ENCODE assay signal across 30 mouse cellular contexts in the genomic region with DNA sequence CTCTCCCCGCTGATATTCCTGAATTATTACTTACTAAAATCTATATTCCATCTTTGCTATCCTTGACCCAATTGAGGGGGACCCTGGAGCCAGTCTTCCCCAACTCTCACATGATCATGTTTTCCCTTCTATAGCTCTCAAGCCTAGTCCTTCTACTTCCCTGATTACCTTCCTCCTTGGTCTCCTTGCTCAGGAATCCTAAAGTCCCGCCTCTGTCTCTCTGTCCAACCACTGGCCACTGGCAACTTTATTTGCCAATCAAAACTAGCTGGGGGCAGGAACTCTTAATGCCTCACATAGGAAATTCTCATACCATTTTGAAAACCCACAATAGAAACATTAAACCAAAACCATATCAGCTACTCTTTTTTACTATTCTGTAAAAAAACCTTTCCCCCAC. TPM values are rescaled to one million over a fixed set of nuclear protein-coding genes. Genes with fewer than 3 reads are reported as not detected.
"Had no signal": no experiment of that assay in that cellular context is flagged by ENCODE, and none has a peak within 500 bp of the region (broad histone marks: within the 10 kb centered on the region; RNA-seq: fewer than 3 reads in every experiment).

No protein-coding gene starts in this region.

- H3K36me3 ChIP-seq: embryonic facial prominence, embryonic 10.5 days; embryonic facial prominence, embryonic 12.5 days; embryonic facial prominence, embryonic 13.5 days; embryonic facial prominence, embryonic 15.5 days; forebrain, embryonic 10.5 days; forebrain, embryonic 12.5 days; forebrain, embryonic 15.5 days had no signal

- H3K27me3 ChIP-seq: embryonic facial prominence, embryonic 12.5 days; embryonic facial prominence, embryonic 13.5 days; embryonic facial prominence, embryonic 15.5 days; forebrain, embryonic 12.5 days; forebrain, embryonic 13.5 days; forebrain, embryonic 15.5 days had no signal

- H3K4me2 ChIP-seq: embryonic facial prominence, embryonic 12.5 days; embryonic facial prominence, embryonic 13.5 days; embryonic facial prominence, embryonic 15.5 days; forebrain, embryonic 12.5 days; forebrain, embryonic 13.5 days; forebrain, embryonic 15.5 days had no signal

- H3K9me3 ChIP-seq: embryonic facial prominence, embryonic 10.5 days; embryonic facial prominence, embryonic 12.5 days; embryonic facial prominence, embryonic 13.5 days; embryonic facial prominence, embryonic 15.5 days; forebrain, embryonic 10.5 days; forebrain, embryonic 12.5 days; forebrain, embryonic 13.5 days; forebrain, embryonic 15.5 days had no signal

- H3K4me1 ChIP-seq: embryonic facial prominence, embryonic 12.5 days; embryonic facial prominence, embryonic 15.5 days; forebrain, embryonic 12.5 days; forebrain, embryonic 13.5 days; forebrain, embryonic 15.5 days had no signal

- ATAC-seq: forebrain, embryonic 13.5 days; forebrain, embryonic 14.5 days; forebrain, embryonic 15.5 days; forebrain, embryonic 16.5 days; forebrain, postnatal 0 days had no signal

- DNase-seq: cerebellum, adult 2 months; cerebellum, adult 8-10 months; cerebellum, adult 9-10 months; cerebellum, adult 9-11 months; cerebellum, postnatal 10 days; cerebellum, postnatal 14 days; cerebellum, postnatal 25 days; cerebellum, postnatal 36 days; embryo, embryonic 11 days; forebrain, postnatal 0 days; gastrocnemius, adult 2 months; gastrocnemius, postnatal 10 days; gastrocnemius, postnatal 14 days; gastrocnemius, postnatal 25 days; heart, adult 11 months; heart, adult 18-20 months; heart, adult 2 months had no signal

- H3K4me3 ChIP-seq: embryonic facial prominence, embryonic 10.5 days; embryonic facial prominence, embryonic 12.5 days; embryonic facial prominence, embryonic 13.5 days; embryonic facial prominence, embryonic 15.5 days; erythroblast, embryonic 14.5 days; forebrain, embryonic 10.5 days; forebrain, embryonic 12.5 days; forebrain, embryonic 13.5 days; forebrain, embryonic 15.5 days; gastrocnemius, adult 2 months; heart, adult 2 months had no signal

- H3K27ac ChIP-seq: embryonic facial prominence, embryonic 10.5 days; embryonic facial prominence, embryonic 12.5 days; embryonic facial prominence, embryonic 13.5 days; embryonic facial prominence, embryonic 15.5 days; forebrain, embryonic 10.5 days; forebrain, embryonic 12.5 days; forebrain, embryonic 13.5 days; forebrain, embryonic 15.5 days; gastrocnemius, adult 2 months; heart, adult 2 months had no signal

- H3K9ac ChIP-seq: embryonic facial prominence, embryonic 12.5 days; embryonic facial prominence, embryonic 13.5 days; embryonic facial prominence, embryonic 15.5 days; forebrain, embryonic 12.5 days; forebrain, embryonic 13.5 days; forebrain, embryonic 15.5 days; forebrain, postnatal 0 days had no signal

RNA-seq across cellular contexts. Expression of a gene that starts 17.5 kb away (rescaled TPM):
- polyA plus RNA-seq: embryonic facial prominence, embryonic 11.5 days; erythroblast, embryonic 14.5 days; forebrain, embryonic 11.5 days; forebrain, embryonic 12.5 days had no signal
